Mouse (Mus musculus): ENCODE measurements around the gene Gabrg3. TPM values are rescaled to one million over a fixed set of nuclear protein-coding genes. Genes with fewer than 3 reads are reported as not detected.
"Not testable (repeated sequence)": the region's sequence is repeated elsewhere in the genome, so short reads cannot be mapped to it uniquely, and the experiment has no call there.

Gabrg3 gene
- polyA plus RNA-seq, 1 experiment from 2014 or later = 0.10 TPM

DNA sequence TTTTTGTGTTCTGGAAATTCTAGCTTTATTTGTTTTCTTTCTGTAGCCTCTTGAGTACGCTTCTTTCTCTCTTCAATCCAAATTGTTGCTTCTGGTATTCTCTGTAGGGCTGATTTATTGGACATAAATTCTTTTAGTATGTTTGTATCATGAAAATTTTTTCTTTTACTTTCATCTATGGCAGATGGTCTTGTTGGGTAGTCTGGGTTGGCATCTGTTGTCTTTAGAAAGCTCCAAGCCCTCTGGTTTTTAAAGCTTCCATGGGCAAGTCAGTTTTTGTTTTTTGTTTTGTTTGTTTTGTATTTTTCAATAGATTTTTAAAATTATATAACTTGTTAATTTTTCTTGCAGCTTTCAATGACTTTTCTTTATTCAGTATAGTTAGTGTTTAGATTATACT is 72.0 kb downstream of the Gabrg3 start:
- DNase-seq (ENCODE audit: low spot score) = no peak

- DNase-seq (ENCODE audit: low spot score) = no peak
Measured at GRCm38 (mm10) chr7:57312018-57312417, 75.0 kb downstream of the Gabrg3 start.

GRCm38 (mm10) chr7:57307337-57307736 is 79.7 kb downstream of the Gabrg3 start:
- DNase-seq (ENCODE audit: low spot score) = no peak

- no peak for DNase-seq (ENCODE audit: low spot score)
Measured at GRCm38 (mm10) chr7:57296639-57297038, 90.3 kb downstream of the Gabrg3 start.

DNA sequence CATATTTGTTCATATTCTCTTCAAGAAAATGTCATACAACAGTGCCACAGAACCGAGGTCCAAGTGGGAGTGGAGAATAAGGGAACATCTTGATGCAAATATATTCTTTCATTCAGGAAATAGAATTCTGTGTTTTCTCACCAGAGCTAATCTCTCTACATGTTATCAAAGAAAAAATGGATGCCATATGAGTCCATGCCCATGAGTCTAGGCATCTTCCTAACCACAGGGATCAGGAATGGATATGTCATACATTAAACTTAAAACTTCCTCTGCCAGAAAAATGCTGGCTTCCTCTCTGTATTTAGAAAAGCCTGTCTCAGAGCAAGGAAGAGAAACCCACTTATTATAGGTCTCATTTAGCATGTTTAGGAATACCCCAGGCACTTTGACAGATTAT is 92.9 kb downstream of the Gabrg3 start:
- no peak for DNase-seq (ENCODE audit: low spot score)

- DNase-seq (ENCODE audit: low spot score) = no peak
Measured at GRCm38 (mm10) chr7:57293564-57293963, 93.4 kb downstream of the Gabrg3 start.

DNA sequence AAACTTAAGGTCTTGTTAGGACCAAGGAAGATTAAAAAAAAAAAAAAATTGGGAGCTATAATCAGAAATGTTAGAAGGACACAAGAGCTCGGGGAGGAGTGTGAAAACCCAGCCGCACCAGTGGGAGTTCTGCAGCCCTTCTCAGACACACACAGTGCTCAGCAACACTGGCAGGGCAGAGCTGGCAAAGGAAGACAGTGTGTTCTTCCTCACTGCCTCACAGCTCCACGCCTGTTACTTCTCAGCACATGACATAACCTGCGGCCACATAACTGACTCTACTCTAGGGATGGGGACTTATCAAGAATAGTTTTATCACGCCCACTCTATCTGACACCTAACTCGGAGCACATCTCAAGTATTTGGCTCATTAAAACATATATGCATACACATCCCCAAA is 103.8 kb downstream of the Gabrg3 start:
- DNase-seq (ENCODE audit: low spot score) = no peak

DNA sequence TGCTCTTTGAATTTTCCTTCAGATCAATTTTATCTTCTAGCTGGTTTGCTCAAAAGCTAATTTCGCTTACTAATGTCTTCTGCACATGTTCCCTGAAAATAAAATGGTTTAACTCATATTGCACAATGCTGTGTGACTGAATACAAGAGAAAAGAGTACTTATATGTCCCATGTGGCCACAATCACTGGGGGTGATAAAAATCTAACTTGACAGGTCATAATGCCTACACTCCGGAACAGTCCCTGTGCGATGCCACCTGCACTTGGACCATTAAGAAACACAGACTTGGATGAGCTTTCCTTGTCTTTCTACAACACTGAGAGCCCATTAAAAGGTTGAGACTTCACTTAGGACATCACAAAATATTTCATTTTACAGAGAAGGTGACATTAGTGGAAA is 108.1 kb downstream of the Gabrg3 start:
- no peak for DNase-seq (ENCODE audit: low spot score)

DNA sequence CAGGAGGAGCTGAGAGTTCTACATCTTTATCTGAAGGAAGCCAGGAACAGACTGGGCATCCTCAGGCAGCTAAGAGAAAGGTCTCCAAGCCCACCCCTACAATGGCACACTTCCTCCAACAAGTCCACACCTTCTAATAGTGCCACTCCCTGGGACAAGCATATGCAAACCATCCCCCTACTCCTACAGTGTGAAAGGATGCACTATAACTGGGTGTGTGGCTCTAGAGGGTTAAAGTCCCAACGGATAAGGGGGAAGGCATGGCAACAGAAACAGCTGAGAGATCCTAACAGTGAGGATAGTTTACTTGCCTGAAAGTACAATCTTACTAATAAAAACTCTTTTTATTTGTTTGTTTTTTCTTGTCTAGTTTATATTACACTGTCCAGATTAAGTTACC is 126.8 kb downstream of the Gabrg3 start:
- DNase-seq (ENCODE audit: low spot score) = no peak

GRCm38 (mm10) chr7:57258893-57259574 is 128.0 kb downstream of the Gabrg3 start:
- no peak for DNase-seq (ENCODE audit: low spot score)

DNA sequence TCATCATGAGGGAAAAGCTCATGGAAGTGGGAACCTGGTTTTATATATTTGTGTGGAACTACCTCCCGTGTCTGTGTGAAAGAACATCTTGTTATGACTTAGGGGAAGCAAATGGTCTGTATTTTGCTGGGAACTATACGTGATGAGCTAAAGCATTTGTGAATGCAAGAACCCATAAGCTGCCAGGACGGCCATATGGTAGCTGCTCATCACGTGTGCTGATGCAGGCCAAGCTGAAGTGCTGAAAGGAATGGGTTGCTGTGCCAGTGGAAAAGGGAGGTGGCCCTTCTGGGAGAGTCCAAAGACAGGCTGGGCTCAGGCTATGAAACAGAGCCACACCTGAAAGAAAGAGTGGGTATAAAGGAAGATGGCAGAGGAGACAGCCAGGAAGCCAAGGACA is 143.0 kb downstream of the Gabrg3 start:
- no peak for DNase-seq (ENCODE audit: low spot score)

- DNase-seq (ENCODE audit: low spot score) = no peak
Measured at GRCm38 (mm10) chr7:57214119-57214518, 172.9 kb downstream of the Gabrg3 start.

DNA sequence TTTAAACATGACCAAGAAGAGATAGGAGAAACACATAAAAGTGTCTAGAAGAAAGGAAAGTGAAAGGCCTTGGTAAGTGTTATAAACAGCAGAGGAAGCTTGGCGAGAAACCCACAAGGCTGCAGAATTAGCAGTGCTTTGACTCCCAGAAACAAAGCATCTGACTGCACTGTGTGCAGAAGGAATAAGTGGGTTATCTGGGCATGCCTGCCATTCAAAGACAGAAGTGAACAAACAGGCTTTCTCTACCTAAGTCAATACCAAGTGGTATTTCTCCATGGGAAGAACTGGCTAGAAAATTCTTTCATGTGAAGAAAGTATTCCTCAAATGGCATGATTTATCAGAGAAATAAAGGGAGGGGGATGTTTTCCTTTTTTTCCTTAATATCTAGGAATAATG is 201.0 kb downstream of the Gabrg3 start:
- DNase-seq (ENCODE audit: low spot score) = no peak

- DNase-seq (ENCODE audit: low spot score) = not testable (repeated sequence)
Measured at GRCm38 (mm10) chr7:57175891-57176545, 211.0 kb downstream of the Gabrg3 start.

GRCm38 (mm10) chr7:57166931-57167330 is 220.1 kb downstream of the Gabrg3 start:
- no peak for DNase-seq (ENCODE audit: low spot score)

- no peak for DNase-seq (ENCODE audit: low spot score)
Measured at GRCm38 (mm10) chr7:57158211-57158610, 228.8 kb downstream of the Gabrg3 start.

GRCm38 (mm10) chr7:57153743-57154142 is 233.2 kb downstream of the Gabrg3 start:
- no peak for DNase-seq (ENCODE audit: low spot score)

DNA sequence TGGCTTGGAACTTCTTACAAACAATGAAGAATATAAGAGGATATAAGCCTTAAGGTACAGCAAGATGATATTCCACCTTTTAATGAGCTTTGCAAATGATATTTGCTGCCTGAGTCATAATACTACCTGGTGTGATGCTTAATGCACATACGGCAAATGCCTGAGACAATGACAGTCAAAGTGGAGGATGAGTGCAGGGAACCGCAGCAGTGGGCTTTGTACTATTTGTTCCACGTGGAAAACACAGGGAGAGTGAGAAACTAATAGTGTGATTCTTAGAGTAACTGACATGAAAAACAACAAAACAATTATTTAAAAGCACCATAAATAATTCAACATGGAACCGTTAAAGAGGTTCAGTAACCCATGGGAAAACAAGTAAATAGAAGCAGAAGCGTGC is 236.2 kb downstream of the Gabrg3 start:
- no peak for DNase-seq (ENCODE audit: low spot score)

GRCm38 (mm10) chr7:57138072-57138704 is 248.8 kb downstream of the Gabrg3 start:
- no peak for DNase-seq (ENCODE audit: low spot score)

GRCm38 (mm10) chr7:57133009-57133408 is 254.0 kb downstream of the Gabrg3 start:
- DNase-seq (ENCODE audit: low spot score) = no peak

- DNase-seq (ENCODE audit: low spot score) = no peak
Measured at GRCm38 (mm10) chr7:57132471-57132870, 254.5 kb downstream of the Gabrg3 start.

DNA sequence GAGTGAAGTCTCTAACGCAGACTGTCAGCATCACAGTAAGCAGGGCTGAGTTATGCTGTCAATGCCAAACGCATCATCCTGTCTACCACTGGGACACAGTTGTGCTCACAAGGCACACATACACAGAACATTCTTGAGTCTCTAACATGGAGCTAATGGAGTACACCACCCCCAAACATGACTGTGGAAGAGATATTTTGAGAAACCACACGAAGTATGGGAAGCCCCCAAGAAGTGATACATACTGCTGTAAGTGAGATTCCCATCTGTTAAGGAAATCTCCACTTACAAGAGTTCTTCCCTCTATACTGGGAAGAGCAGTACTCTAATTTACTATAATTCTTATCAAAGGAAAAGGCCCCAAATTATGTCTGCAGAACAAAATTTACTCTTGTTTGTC is 286.9 kb downstream of the Gabrg3 start:
- no peak for DNase-seq (ENCODE audit: low spot score)

GRCm38 (mm10) chr7:57082071-57082470 is 304.9 kb downstream of the Gabrg3 start:
- no peak for DNase-seq (ENCODE audit: low spot score)
